Mouse (Mus musculus) ES-Bruce4 (cell line): ENCODE data around the gene Aars2.

Experiments used
- CTCF ChIP-seq: IDR thresholded peaks from one replicate; pipeline ENCODE4 v1.8.1; 2011; ENCODE audit warnings: low read depth, low read length
- EP300 ChIP-seq: IDR thresholded peaks from 2 replicates; pipeline ENCODE4 v1.6.1; 2011; ENCODE audit warnings: low read depth, low read length; ENCODE audit not compliant: insufficient read depth
- POLR2A ChIP-seq: IDR thresholded peaks from one replicate; pipeline ENCODE4 v1.8.1; 2011; ENCODE audit warnings: low read length; ENCODE audit not compliant: insufficient read depth

GRCm38 (mm10) chr17:45468302-45468701 lies 38.3 kb upstream of the Aars2 start:
- no peak for TF ChIP-seq CTCF
- no peak for TF ChIP-seq POLR2A
- no peak for TF ChIP-seq EP300
